Mouse (Mus musculus): ENCODE data around the gene Ttpal. TPM values are rescaled to one million over a fixed set of nuclear protein-coding genes. Genes with fewer than 3 reads are reported as not detected.

Ttpal gene
- polyA plus RNA-seq, 1 experiment: 25.6 TPM

GRCm38 (mm10) chr2:163608008-163608407, 5.9 kb downstream of the Ttpal start:
- TF ChIP-seq GATA1 (IDR thresholded peaks at IDR 0.05; ENCODE audit: low read length): no peak

GRCm38 (mm10) chr2:163609281-163609975, 7.3 kb downstream of the Ttpal start:
- peak; percentile 60 for TF ChIP-seq GATA1 (IDR thresholded peaks at IDR 0.05; ENCODE audit: low read length)

- TF ChIP-seq GATA1 (IDR thresholded peaks at IDR 0.05; ENCODE audit: low read length): no peak
These were observed 9.1 kb downstream of the Ttpal start for GRCm38 (mm10) chr2:163611176-163611575.

GRCm38 (mm10) chr2:163613206-163613605, 11.1 kb downstream of the Ttpal start:
- no peak for TF ChIP-seq GATA1 (IDR thresholded peaks at IDR 0.05; ENCODE audit: low read length)

- TF ChIP-seq GATA1 (IDR thresholded peaks at IDR 0.05; ENCODE audit: low read length): no peak
These were observed 11.9 kb downstream of the Ttpal start for GRCm38 (mm10) chr2:163613990-163614389.

GRCm38 (mm10) chr2:163615401-163615800, 13.3 kb downstream of the Ttpal start:
- no peak for TF ChIP-seq GATA1 (IDR thresholded peaks at IDR 0.05; ENCODE audit: low read length)

- no peak for TF ChIP-seq GATA1 (IDR thresholded peaks at IDR 0.05; ENCODE audit: low read length)
These were observed 14.0 kb downstream of the Ttpal start for GRCm38 (mm10) chr2:163615906-163616651.

GRCm38 (mm10) chr2:163616652-163617227, 14.6 kb downstream of the Ttpal start:
- TF ChIP-seq GATA1 (IDR thresholded peaks at IDR 0.05; ENCODE audit: low read length): no peak

GRCm38 (mm10) chr2:163617232-163617863, 15.2 kb downstream of the Ttpal start:
- TF ChIP-seq GATA1 (IDR thresholded peaks at IDR 0.05; ENCODE audit: low read length): no peak

- no peak for TF ChIP-seq GATA1 (IDR thresholded peaks at IDR 0.05; ENCODE audit: low read length)
These were observed 15.8 kb downstream of the Ttpal start for GRCm38 (mm10) chr2:163617874-163618273.

- TF ChIP-seq GATA1 (IDR thresholded peaks at IDR 0.05; ENCODE audit: low read length): no peak
These were observed 18.3 kb downstream of the Ttpal start for GRCm38 (mm10) chr2:163620451-163620850.

- TF ChIP-seq GATA1 (IDR thresholded peaks at IDR 0.05; ENCODE audit: low read length): no peak
These were observed 29.1 kb downstream of the Ttpal start for GRCm38 (mm10) chr2:163631223-163631622.

GRCm38 (mm10) chr2:163631715-163632114, 29.6 kb downstream of the Ttpal start:
- TF ChIP-seq GATA1 (IDR thresholded peaks at IDR 0.05; ENCODE audit: low read length): no peak

- TF ChIP-seq GATA1 (IDR thresholded peaks at IDR 0.05; ENCODE audit: low read length): no peak
These were observed 32.1 kb downstream of the Ttpal start for GRCm38 (mm10) chr2:163634211-163634610.

- TF ChIP-seq GATA1 (IDR thresholded peaks at IDR 0.05; ENCODE audit: low read length): no peak
These were observed 33.9 kb downstream of the Ttpal start for GRCm38 (mm10) chr2:163636057-163636456.

- TF ChIP-seq GATA1 (IDR thresholded peaks at IDR 0.05; ENCODE audit: low read length): no peak
These were observed 35.6 kb downstream of the Ttpal start for GRCm38 (mm10) chr2:163637655-163638266.
